Mouse (Mus musculus) kidney, adult 2 months (tissue): ENCODE data around the gene Skor1.

Source experiments
- CTCF ChIP-seq: fragments of 200-500 bp; conservative IDR thresholded peaks from 2 replicates; pipeline ENCODE4 v1.5.1; 2011; ENCODE audit warnings: low read depth, mild to moderate bottlenecking, control low read depth, low read length, moderate library complexity, mixed read lengths; ENCODE audit not compliant: insufficient read depth, insufficient read length
- POLR2A ChIP-seq: fragments of 200-500 bp; IDR thresholded peaks from one replicate; pipeline ENCODE4 v1.6.1; 2011; ENCODE audit warnings: low read depth, low read length, control low read depth

- no peak for TF ChIP-seq CTCF
- no peak for TF ChIP-seq POLR2A
These were observed 57.5 kb downstream of the Skor1 start for GRCm38 (mm10) chr9:63091101-63091921.
